Mouse (Mus musculus): ENCODE measurements at regions not wholly inside any gene's neighbourhood (a gene's known extent, or its start where the extent isn't known, plus 50 kb on each side); places are given as distances from the start of the nearest gene placed in this dataset.

DNA sequence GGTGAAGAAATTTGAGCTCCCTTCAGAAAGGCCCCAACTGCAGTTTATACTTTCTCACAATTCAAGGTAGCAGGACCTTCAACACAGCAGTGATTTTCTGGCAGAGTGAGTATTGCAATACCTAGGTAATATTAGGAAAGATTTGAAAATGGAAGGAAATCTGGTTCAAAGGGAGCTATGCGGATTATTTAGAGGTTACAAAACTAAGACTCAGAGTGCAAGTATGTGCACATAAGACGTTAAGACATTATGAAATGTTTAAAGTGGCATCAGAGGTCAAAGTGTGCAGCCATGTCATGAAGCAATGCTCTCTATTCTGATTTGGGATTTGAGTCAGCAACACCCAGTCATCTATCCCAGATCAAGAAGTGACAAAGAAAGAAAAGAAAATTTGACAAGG, 164.6 kb downstream of the Ptn start:
- Histone ChIP-seq H3K9me3 (no peaks in the 10 kb centered on the region), H3K27ac (no peak overlapping the region), H3K36me3 (no peaks in the 10 kb centered on the region), H3K4me1 (replicated peaks) (peaks cover 23% of the 10 kb centered on the region), H3K4me3 (no peak overlapping the region), H3K27me3 (ENCODE audit: insufficient read depth, poor library complexity, severe bottlenecking) (no peaks in the 10 kb centered on the region)
- WGBS: 69% methylated on average over 2 of the region's 2 CpGs
- no peak for DNase-seq (ENCODE audit: low spot score)

DNA sequence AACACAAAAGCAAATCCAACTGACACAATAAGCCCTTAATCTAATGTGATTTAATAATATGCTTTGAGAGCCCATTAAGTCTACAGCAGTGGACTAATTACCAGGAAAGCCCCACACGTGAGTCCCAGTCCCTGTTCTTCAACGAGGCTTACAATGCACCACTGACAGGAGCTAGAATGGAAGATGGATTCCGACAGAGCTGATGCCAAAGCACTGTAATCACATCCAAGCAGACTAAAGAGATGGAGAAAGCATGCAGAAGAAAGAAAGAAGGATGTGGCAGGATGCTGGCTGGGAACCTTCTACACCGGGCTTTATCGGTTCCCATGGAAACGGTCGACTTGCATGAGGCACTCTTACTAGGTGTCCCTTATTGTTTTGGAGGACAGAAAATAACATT, 165.1 kb downstream of the Ptn start:
- DNase-seq (ENCODE audit: low spot score): peak; percentile 39
- H3K4me1 ChIP-seq (replicated peaks): peaks cover 23% of the 10 kb centered on the region
- no peak overlapping the region for H3K4me3 ChIP-seq
- H3K27ac ChIP-seq: no peak overlapping the region
- no peaks in the 10 kb centered on the region for H3K9me3 ChIP-seq
- 34% methylated on average over 7 of the region's 7 CpGs for WGBS
- H3K27me3 ChIP-seq (ENCODE audit: insufficient read depth, poor library complexity, severe bottlenecking): no peaks in the 10 kb centered on the region
- H3K36me3 ChIP-seq: no peaks in the 10 kb centered on the region

GRCm38 (mm10) chr6:36637031-36637430, 173.0 kb downstream of the Ptn start:
- no peaks in the 10 kb centered on the region for H3K36me3 ChIP-seq
- H3K9me3 ChIP-seq: no peaks in the 10 kb centered on the region
- no peaks in the 10 kb centered on the region for H3K27me3 ChIP-seq (ENCODE audit: insufficient read depth, poor library complexity, severe bottlenecking)
- H3K4me3 ChIP-seq: no peak overlapping the region
- no peak for DNase-seq (ENCODE audit: low spot score)
- 87% methylated on average over 2 of the region's 2 CpGs for WGBS
- no peaks in the 10 kb centered on the region for H3K4me1 ChIP-seq (replicated peaks)
- no peak overlapping the region for H3K27ac ChIP-seq

DNA sequence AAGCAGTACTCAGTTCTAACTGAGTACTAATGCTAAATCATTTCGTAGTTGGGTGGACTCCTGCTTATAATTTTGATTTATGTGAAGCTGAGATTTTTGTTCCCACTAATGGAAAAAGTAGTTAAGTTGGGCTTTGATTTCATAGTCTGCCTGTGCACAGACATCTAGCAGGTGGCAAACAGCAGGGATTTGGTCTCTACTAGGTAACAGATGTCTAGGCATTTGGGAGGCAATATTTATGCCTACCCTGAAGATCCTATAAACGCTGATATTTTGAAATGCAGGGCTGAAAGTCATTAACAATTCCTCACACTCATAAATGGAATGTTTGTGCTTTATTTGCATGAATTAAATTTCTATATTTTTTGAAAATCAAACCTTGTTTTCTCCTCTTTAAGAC, 182.4 kb downstream of the Ptn start:
- no peaks in the 10 kb centered on the region for H3K36me3 ChIP-seq
- no peaks in the 10 kb centered on the region for H3K4me1 ChIP-seq (replicated peaks)
- WGBS: 76% methylated on average over 2 of the region's 2 CpGs
- no peak overlapping the region for H3K4me3 ChIP-seq
- H3K27me3 ChIP-seq (ENCODE audit: insufficient read depth, poor library complexity, severe bottlenecking): no peaks in the 10 kb centered on the region
- no peak overlapping the region for H3K27ac ChIP-seq
- no peak for DNase-seq (ENCODE audit: low spot score)
- no peaks in the 10 kb centered on the region for H3K9me3 ChIP-seq

- no peak for DNase-seq (ENCODE audit: low spot score)
- WGBS: 57% methylated on average over 10 of the region's 10 CpGs
Measured at GRCm38 (mm10) chr6:36608281-36608970, 201.6 kb downstream of the Ptn start.

GRCm38 (mm10) chr6:36605578-36606205, 204.3 kb downstream of the Ptn start:
- Histone ChIP-seq H3K9me3 (no peaks in the 10 kb centered on the region), H3K36me3 (no peaks in the 10 kb centered on the region), H3K4me3 (no peak overlapping the region), H3K27me3 (ENCODE audit: insufficient read depth, poor library complexity, severe bottlenecking) (no peaks in the 10 kb centered on the region), H3K4me1 (replicated peaks) (peaks cover 5% of the 10 kb centered on the region; the same call in 1 of the 2 replicates), H3K27ac (no peak overlapping the region)
- DNase-seq (ENCODE audit: low spot score): no peak
- WGBS: 81% methylated on average over 4 of the region's 4 CpGs

More at GRCm38 (mm10) chr6:36608281-36608970, 201.6 kb downstream of the Ptn start:
- Histone ChIP-seq H3K27ac (no peak overlapping the region), H3K9me3 (no peaks in the 10 kb centered on the region), H3K4me3 (no peak overlapping the region), H3K4me1 (replicated peaks) (peaks cover 5% of the 10 kb centered on the region; the same call in 1 of the 2 replicates), H3K36me3 (no peaks in the 10 kb centered on the region), H3K27me3 (ENCODE audit: insufficient read depth, poor library complexity, severe bottlenecking) (no peaks in the 10 kb centered on the region)

GRCm38 (mm10) chr6:36604802-36605201, 205.2 kb downstream of the Ptn start:
- Histone ChIP-seq H3K4me1 (replicated peaks) (peaks cover 5% of the 10 kb centered on the region; the same call in 1 of the 2 replicates), H3K27me3 (ENCODE audit: insufficient read depth, poor library complexity, severe bottlenecking) (no peaks in the 10 kb centered on the region), H3K4me3 (no peak overlapping the region), H3K9me3 (no peaks in the 10 kb centered on the region), H3K36me3 (no peaks in the 10 kb centered on the region), H3K27ac (no peak overlapping the region)
- no peak for DNase-seq (ENCODE audit: low spot score)
- 87% methylated on average over 3 of the region's 3 CpGs for WGBS

DNA sequence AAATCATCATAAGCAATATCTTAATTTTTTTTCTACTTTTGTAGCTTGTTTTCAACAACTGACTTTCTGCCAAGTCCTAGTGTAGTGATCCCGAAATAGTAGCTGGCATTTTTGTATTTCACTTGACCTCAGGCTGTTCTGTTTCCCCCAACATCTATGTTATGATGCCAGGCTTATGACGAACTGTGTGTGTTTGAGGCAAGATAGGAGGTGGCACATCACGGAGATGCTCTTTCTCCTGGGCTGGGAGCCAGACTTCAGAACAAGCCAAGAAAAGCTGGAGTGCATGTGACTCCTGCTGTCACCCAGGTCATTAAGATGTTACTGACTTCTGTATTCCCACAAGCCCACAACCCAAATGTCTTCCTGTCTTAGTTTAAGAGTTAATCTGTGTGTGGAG, 208.7 kb downstream of the Chrm2 start:
- Histone ChIP-seq H3K36me3 (no peaks in the 10 kb centered on the region), H3K27ac (no peak overlapping the region), H3K4me3 (no peak overlapping the region), H3K4me1 (replicated peaks) (no peaks in the 10 kb centered on the region), H3K9me3 (no peaks in the 10 kb centered on the region), H3K27me3 (ENCODE audit: insufficient read depth, poor library complexity, severe bottlenecking) (no peaks in the 10 kb centered on the region)
- DNase-seq (ENCODE audit: low spot score): no peak
- WGBS: 79% methylated on average over 3 of the region's 3 CpGs

DNA sequence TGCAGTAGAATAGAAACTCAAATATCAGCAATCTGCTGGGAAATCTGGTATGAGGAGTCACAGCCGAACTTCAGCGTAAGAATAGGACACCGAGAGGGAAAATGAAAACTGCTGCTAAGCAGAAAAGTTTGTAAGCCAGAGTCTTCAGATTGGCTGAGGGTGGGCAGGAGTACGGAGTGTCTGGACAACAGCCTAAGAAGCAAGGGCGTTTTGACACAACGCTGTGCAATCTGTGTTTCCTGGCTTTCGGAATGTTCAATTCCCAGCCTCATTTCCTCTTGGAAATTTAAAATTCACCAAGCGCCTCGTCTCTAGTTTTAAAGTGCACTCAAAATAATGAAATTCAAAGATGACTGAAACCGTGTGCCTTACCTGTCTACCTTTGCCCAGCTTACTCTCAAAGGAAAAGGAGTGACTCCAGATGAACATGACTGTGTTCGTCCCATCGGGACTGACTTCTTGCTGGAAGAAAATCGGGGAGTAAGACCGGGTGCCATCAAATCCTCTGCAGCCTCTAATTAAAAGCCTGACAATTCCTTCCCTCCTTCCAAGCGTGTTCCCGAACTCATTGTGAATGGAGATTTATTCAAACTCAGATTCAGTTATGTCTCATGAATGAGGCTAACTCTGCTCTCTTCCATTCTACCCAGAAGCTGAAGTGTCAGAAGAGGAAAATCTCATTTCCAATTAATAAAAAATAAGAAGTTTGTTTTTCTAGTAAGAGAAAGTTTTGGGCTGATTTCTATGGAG, 203.2 kb downstream of the Chrm2 start:
- H3K36me3 ChIP-seq: no peaks in the 10 kb centered on the region
- no peak for DNase-seq (ENCODE audit: low spot score)
- no peaks in the 10 kb centered on the region for H3K27me3 ChIP-seq (ENCODE audit: insufficient read depth, poor library complexity, severe bottlenecking)
- no peaks in the 10 kb centered on the region for H3K9me3 ChIP-seq
- no peaks in the 10 kb centered on the region for H3K4me1 ChIP-seq (replicated peaks)
- 86% methylated on average over 16 of the region's 16 CpGs for WGBS
- H3K27ac ChIP-seq: no peak overlapping the region
- H3K4me3 ChIP-seq: no peak overlapping the region

GRCm38 (mm10) chr6:36581043-36581442, 193.2 kb downstream of the Chrm2 start:
- H3K36me3 ChIP-seq: no peaks in the 10 kb centered on the region
- no peak overlapping the region for H3K27ac ChIP-seq
- H3K4me1 ChIP-seq (replicated peaks): peaks cover 4% of the 10 kb centered on the region; the same call in 1 of the 2 replicates
- DNase-seq (ENCODE audit: low spot score): no peak
- no peaks in the 10 kb centered on the region for H3K9me3 ChIP-seq
- H3K27me3 ChIP-seq (ENCODE audit: insufficient read depth, poor library complexity, severe bottlenecking): no peaks in the 10 kb centered on the region
- 91% methylated on average over 3 of the region's 3 CpGs for WGBS
- H3K4me3 ChIP-seq: no peak overlapping the region

Data from hindbrain, embryonic 10.5 days (tissue).